Mouse (Mus musculus) Muller cell, postnatal 12 days (primary cell): ENCODE measurements around the gene 9430015G10Rik.
A peak's percentile ranks its signal among the peaks of the same experiment; 100 is the strongest.

Experiments used
- DNase-seq: peaks from one replicate; pipeline ENCODE4 v3.0.0-alpha.2; 2015; ENCODE audit errors: inconsistent ontology term

Gene 9430015G10Rik

DNA sequence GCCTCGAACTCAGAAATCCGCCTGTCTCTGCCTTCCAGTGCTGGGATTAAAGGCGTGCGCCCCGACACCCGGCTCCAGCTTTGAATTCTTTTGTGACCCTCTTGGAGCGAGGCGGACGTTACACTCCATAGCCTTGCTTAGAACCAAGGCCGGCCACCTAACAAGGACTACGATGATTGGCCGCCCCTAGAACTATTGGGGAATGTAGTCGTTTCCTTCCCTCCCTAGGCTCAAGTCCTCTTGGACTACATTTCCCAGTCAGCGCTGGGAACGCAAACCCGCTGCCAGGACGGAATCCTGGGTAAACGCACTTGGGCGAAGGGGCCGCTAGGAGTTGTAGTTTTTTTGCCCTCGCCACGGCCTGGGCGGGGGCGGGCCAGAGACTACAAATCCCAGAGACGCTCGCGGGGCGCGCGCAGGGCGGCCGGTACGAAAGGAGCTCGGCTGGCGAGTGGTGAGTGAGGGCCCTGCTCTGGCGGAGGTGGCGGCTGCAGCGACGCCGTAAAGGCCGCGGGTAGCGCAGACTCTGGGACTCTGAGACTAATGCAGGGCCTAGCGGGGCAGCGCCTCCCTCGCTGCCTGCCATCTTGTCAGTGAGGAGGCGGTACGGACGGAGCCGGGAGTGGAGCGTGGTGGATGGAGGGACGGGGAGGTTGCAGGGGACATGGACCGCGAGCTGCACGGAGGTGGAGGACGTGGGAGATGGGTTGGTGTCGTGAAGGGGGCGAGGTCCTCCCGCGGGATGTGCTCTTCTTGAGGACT is at the start of gene 9430015G10Rik:
9430015G10Rik (plus strand) TSS at position 413 of the 762 bp plus-strand sequence.
- DNase-seq, result peak; percentile 100

DNA sequence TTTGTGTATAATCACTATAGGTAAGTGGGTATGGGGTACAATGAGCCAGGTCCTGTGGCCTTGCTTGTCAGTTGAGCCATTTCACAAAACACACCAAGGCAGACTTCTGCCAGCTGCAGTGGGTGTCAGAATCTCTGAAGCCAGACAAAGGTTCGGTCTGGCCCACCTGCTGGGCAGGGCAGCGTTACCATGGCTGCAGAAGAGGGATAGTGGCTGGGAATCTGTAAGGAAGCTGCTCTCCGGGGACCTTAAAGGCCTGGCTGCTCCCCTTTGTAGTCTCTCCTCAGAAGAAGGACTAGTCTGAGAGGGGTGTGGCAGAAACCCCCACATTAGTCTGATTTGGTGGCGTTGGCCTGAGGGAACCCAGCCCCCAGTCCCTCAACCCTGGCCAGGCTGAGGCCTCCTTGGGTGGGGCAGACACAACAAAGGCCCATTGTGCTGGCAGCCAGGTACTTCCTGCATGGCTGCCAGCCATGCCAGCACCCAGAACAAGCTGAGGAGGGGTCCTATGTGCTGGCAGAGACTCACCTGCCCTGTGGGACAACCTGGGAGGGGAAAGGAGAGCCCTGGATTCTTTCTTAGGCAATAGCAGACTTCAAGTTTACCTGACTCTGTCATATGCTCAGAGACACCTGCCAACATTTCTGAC is 45.8 kb upstream of the 9430015G10Rik start:
- DNase-seq, result peak; percentile 5

DNA sequence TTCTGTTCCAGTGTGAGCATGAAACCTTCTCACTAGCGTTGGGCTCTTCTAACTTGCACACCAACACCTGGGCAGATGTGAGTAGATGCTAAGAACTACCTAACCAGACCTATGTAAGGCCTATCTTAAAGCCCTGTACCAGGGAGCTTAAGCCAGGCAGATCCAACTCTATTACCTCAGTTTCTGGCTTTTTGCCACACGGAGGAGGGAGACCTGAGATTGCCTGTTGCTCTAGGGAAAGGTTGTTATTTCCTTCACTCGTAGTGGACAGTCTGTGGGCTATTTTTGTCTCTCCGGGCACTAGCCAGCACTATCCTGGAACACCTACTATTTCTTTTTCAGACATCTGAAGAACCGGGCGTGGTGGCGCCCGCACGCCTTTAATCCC is 45.3 kb upstream of the 9430015G10Rik start:
- no peak for DNase-seq

DNA sequence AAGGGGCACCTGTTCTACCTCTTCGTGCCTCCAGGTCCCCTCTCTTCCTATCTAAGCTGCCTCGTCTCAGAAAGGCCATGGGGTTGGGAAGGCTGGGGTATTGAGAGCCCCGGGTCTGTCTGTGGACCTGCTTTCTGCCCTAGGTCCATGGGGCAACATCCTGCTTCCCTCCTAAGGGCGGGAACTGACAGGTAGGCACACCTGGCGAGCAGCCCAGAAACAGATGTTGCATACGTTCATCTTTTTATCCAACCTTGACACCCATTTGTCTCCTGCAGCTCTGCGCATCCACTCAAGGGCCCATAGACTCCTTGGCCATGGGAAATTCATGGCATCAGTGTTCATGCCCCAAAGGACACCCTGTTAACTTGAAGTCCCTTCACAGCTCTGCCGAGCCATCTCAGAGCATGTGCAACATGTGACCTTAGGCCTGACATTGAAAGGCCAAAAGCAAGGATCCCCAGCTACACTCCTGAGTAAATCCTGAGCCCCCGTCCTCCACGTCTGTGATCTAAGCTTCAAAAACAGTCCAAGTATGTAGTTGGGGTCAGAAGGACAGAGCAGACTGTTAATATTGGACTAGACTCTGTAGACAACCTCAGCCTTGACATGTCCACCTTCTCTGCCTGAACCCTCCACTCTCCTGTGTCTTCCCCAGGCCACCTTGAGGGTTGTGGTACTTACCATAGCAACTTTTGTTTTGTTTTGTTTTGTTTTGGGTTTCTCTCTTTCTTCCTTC is 44.5 kb upstream of the 9430015G10Rik start:
- DNase-seq, result no peak

DNA sequence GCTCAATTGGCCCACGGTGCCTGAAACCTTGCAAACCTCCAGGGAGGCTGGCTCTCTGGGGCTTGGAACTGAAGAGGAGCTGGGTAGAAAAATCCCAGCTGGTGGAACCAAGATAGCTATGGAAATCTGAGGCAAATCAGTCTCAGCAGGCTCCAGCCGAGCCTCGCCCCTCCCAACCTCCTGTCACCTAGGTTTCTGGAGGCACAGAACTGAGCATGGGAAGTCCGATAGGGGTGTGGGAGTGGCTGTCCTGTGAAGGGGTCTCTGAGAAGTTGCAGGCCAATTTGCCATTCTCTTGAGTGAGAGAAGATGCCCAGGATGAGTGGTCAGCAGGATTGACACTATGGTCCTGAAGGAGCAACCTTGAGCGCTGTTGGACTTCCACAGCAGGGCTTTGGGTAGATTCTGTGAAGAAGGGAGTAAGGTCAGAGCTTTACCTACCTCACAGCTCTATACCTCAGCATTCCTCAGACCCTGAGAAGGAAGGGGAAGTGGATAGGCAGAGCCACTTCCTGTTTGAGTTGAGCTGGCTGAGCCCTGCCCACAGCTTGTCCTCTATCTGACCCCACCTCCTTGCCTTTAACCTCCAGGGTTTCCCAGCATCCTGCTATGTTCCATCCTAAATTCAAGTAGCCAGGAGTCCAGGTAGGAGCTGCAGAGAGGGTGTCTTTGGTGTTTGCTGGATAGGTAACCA is 42.4 kb upstream of the 9430015G10Rik start:
- no peak for DNase-seq

- no peak for DNase-seq
Measured at GRCm38 (mm10) chr4:156069701-156070100, 40.1 kb upstream of the 9430015G10Rik start.

GRCm38 (mm10) chr4:156070276-156070675 is 39.5 kb upstream of the 9430015G10Rik start:
- DNase-seq, result no peak

GRCm38 (mm10) chr4:156070716-156071115 is 39.1 kb upstream of the 9430015G10Rik start:
- DNase-seq, result no peak

DNA sequence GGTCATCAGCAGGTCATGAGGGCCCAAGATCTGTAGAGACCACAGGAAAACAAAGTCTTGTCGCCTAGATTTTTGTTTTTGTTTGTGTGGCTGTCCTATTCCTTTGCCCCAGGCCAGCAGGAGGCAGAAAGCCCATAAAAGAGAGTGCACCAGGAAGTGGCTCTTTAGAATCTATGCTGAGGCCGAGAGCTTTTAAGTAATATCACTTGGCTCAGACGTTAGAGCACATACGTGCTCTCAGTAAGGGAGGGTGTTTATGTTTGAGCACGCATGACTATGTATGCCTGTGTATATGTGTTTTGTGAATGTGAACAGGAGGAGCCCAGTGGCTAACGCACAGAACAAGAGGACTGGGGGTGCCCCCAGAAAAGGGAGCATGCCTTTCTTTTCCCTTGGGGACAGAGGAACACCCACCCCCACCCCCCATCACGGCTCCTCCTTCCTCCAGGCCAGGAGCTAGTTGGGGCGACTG is 32.8 kb upstream of the 9430015G10Rik start:
- DNase-seq, result no peak

- peak; percentile 37 for DNase-seq
Measured at GRCm38 (mm10) chr4:156077499-156078301, 32.1 kb upstream of the 9430015G10Rik start.

- no peak for DNase-seq
Measured at GRCm38 (mm10) chr4:156082621-156083234, 27.1 kb upstream of the 9430015G10Rik start.

DNA sequence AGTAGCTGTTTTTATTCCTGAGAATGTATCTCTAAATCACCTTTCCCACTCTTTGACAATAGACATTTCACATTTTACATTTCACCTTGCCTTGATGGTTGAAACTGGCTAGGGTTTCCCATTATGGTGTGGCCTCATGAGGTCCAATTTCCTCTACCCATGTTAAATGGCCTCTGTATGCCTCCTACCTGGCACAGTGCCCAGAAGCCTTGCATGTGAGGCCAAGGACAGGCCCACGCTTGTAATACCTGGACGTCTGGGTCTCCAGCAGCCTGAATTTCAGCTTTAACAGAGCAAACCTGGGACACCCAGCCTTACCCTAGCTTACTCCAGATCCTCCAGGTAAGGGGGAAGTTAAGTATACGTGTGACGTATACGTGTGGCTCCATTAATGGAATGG is 26.4 kb upstream of the 9430015G10Rik start:
- no peak for DNase-seq

GRCm38 (mm10) chr4:156084096-156084879 is 25.5 kb upstream of the 9430015G10Rik start:
- DNase-seq, result no peak

DNA sequence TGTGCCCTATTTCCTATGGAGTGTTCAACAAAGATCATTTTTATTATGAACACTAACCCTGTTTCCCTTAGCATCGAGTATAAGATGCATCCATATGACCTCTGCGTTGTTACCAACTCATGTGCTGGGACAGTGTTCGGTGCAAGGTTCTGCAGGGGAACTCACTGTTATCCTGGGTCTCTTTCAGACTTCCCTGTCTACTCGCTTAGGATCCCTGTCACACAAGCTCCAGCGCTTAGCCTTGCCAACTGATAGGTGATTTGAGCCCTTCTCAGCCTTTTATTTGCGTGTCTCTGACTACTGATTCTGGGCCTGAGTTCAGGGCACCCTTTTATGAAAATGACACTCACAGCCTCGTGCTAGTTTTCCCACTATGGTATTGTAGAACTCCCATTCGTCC is 24.5 kb upstream of the 9430015G10Rik start:
- DNase-seq, result no peak

GRCm38 (mm10) chr4:156087398-156088087 is 22.2 kb upstream of the 9430015G10Rik start:
- DNase-seq, result no peak

GRCm38 (mm10) chr4:156091236-156091635 is 18.5 kb upstream of the 9430015G10Rik start:
- DNase-seq, result no peak

DNA sequence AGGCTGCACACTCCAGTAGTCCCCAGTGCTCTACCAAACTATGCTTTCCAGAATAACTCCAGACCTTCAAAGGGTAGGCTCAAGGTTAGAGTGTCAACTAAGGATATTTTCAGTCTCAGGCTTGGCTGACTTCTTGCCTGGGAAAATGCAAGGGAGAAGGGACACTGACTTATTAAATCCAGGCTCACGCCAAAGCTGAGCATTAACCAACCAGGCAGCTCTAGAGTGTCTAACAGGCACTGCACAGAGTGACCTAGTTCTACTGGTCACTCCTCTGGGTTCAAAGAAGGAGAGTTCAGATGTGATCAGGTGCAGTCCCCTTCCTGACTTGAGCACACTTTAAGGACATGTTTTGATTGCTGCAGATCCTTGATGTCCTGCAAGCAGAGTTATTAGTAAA is 17.0 kb upstream of the 9430015G10Rik start:
- no peak for DNase-seq

DNA sequence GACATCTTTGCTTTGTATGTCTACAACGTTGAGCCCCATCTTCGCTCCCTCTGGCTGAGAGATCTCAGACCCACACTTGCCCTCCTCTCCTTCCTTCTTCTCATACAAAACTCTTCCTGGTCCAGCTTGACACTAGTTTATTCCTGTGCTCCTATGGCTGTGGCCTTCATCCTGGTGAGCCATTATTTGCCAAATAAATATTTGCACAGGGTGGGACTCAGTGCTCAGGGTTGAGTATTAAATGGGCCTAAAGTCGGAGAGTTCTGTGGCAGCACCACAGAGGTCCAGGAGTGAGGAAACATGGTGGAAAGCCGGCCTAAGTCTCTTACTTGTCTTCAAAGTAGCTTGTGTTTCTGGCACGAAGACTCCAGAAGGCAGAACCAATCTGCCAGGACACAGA is 16.0 kb upstream of the 9430015G10Rik start:
- DNase-seq, result no peak

DNA sequence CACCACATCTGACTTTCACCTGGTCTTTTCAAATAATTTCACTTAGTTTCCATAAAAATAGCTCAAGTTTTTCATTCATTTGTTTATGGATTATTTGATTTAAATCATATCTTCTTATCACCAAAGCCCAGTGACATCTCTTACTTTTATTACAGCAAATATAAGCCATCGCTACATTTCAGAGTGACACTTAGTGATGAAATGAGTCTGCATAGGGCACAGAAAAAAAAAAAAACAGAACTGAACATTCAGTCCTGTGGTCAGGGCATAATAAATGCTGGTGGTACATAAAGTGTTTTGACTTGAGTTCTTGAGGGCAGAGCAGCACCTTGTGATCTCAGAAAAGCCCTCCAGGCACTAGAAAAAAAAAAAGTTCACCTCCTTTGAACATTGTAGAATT is 13.6 kb upstream of the 9430015G10Rik start:
- no peak for DNase-seq
